Mouse (Mus musculus) B cell, adult 62 days (primary cell): Measurements from ENCODE around the gene Gm3376. TPM values are rescaled to one million over a fixed set of nuclear protein-coding genes. Genes with fewer than 3 reads are reported as not detected.

Experiments used
- total RNA-seq: library from RNA; stranded (reverse); gene quantifications from 4 replicates; pipeline ENCODE4 v1.2.4, GENCODE M21; 2023

Gm3376 gene
- not detected in 4 replicates for total RNA-seq

DNA sequence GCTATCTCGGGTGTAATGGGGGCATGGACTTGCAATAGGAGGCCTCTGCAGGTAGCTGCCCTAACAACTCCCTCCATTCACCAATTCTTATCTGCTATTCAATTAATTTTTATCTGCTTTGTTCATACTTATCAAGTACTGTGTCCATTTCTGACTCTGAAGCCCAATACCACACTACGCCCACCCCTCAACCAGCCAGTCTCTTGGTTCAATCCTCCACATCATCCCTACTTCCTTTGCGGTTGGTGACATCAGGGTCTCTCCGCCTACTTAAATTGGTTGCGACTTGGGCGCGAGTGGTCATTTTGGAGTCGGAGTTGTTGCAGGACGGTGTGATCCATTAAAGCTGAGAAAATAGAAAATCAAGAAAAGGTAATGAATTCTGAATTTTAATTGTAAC lies at the start of gene Gm3376:
Gene Gm3376, plus strand, starts transcription at position 301 of the 400 bp plus-strand sequence.

